Mouse (Mus musculus): Measurements from ENCODE around the gene Gm49333.

- TF ChIP-seq POLR2A (IDR thresholded peaks at IDR 0.05; ENCODE audit: insufficient read depth, low read length) = no peak
- TF ChIP-seq CTCF (IDR thresholded peaks at IDR 0.05; ENCODE audit: low read depth, low read length) = no peak
- no peak for TF ChIP-seq EP300 (IDR thresholded peaks at IDR 0.05; ENCODE audit: insufficient read depth, low read depth, low read length)
Measured at GRCm38 (mm10) chr16:20677380-20677779, 66.0 kb downstream of the Gm49333 start.
